Mouse (Mus musculus) heart, adult 11 months (tissue): ENCODE results near the gene Uchl1.

Source experiments
- DNase-seq: peaks from one replicate; pipeline ENCODE4 v3.0.0; 2022

The Uchl1 gene

GRCm38 (mm10) chr5:66675983-66676382 lies at the start of gene Uchl1:
Gene Uchl1 (plus strand): TSS chr5:66676091.
- DNase-seq = peak; percentile 96

DNA sequence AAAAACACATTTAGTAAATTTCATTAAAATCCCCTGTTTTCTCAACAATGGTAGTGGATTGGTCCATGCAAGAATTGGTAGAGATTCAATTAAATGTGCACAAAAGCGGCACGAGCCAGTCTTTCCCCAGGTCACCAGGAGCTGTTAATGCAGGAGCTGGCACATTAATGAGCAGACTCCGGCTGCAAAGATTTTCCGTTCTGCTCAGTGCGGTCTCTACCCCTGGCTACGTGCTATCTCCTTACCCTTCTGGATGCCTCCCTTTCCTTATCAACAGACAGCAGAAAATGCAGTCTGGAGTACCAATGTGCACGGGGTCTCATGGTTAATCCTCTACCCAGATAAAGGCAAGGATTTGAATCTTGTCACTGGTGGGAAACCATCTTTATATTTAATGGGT lies 48.1 kb upstream of the Uchl1 start:
- no peak for DNase-seq

DNA sequence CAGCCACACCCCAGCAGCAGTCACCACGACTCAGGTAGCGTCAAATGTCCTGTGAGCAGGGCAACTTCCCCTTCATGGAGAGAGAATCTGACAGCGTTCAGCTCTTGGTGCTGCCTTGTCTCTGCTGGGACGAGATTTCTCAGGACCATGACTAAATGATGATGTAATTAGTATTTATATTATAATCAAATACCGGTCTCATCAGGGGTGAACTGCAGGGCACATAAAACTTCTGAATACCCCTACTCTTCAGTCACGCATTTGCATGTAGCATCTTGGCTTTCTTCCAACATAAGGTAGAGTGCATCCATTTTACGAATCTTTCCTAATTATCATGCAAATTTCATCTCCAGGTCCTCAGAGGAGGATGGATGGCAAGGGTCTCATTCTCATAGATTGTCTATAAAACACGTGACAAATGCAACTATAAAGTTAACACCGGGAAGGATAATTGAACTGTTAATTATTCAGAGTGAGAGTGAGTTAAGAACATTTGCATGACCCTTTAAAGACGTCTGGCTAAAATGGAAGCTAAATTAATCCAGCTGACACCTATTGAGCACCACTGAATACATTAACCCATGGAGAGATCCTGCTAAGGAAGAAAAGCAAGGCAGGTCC lies 40.3 kb upstream of the Uchl1 start:
- peak; percentile 55 for DNase-seq

- DNase-seq = no peak
Measured at GRCm38 (mm10) chr5:66642156-66642555, 33.7 kb upstream of the Uchl1 start.

DNA sequence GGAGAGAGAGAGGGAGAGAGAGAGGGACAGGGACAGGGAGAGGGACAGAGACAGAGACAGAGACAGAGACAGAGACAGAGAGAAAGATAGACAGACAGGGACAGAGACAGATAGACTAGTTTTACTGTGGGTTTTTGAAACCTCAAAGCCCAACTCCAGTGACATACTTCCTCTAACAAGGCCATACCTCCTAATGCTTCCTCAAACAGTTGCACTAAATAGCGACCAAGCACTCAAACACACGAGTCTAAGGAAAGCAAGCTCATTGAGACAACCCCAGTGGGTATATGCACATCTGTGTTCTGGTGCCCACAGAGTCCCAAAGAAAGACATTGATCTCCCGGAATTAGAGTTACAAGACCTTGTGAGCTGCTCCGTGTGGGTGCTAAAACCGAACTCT lies 32.6 kb upstream of the Uchl1 start:
- no peak for DNase-seq

DNA sequence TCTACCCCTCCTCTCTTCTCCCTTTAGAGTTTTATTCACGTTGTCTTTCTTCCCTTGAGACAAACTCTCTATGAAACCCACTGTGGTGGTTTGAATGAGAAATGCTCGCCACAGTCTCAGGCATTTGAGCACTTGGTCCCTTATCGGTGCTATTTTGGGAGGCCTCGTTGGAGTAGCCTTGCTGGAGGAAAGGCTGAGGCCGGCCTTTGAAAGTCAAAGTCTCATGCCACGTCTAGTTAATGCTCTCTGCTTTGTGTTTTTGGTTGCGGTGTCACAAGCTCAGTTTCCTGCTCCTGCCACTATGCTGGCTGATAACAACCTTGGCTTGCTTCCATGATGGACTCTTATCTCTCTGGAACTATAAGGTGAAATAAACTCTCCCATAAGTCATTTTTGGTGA lies 28.4 kb upstream of the Uchl1 start:
- no peak for DNase-seq

DNA sequence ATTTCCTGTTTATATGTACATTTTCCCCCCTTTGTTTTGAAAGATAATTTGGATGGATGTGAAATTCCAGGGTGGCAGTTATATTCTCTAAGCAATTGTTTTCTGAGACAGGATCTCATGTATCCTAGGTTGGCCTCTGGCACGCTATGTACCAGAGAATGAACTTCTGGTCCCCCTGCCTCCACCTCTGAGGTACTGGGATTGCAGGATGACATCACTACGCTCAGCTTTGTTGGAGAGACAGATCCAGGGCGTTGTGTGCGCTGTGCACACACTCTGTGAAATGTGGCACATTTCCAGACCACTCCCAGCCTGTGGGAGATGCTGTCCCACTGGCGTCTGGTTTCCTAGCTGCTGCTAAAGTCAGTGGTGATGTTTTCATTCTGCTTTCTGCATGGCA lies 21.7 kb upstream of the Uchl1 start:
- peak; percentile 91 for DNase-seq

GRCm38 (mm10) chr5:66675189-66675890 lies 551 bp upstream of the Uchl1 start:
- DNase-seq = no peak

DNA sequence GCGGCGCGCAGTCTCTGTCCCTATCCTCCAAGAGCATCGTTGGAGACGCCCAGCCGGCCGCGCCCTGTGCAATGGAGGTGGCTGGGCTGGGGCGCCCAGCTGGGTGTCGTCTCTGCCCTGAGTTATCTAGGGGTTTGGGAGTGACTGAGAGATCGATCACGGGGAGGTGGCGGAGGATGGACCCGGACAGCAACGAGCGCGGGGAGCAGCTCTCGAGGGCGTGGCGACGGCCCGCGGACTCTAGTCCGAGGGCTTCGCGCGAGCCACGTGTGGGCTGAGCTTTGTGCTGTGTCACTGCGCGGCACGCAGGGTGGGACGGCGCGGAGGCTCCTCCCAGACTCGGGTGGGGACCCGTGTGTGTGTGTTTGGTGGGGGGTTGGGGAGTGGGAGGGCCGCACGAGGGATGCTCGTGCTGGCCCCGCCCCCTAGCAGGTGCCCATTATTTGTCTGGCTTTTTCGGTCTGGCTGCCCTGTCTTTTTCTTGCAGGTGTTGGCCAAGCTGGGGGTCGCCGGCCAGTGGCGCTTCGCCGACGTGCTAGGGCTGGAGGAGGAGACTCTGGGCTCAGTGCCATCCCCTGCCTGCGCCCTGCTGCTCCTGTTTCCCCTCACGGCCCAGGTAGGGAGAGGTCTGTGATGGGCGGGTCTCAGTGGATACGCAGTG lies 696 bp downstream of the Uchl1 start:
- DNase-seq = peak; percentile 93

GRCm38 (mm10) chr5:66677411-66678345 lies 1.8 kb downstream of the Uchl1 start:
- no peak for DNase-seq

DNA sequence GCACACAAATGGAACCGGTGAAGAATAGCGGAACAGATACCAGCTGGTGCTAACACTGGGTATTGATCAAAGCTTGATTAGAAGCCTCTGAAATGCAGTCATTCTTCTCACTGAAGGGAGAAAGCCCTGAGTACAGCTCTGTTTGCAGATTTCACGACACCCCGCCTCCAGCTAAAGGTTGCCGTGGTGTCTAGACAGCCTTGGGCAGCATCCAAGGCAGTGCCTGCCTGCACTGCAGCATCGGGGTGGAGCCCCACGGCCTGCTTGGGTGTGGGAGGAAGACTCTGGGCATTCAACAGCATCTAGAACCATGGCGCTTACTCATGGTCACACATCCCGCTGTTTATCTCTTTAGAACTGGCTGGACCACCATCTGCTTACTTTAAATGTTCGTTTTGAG lies 3.3 kb downstream of the Uchl1 start:
- DNase-seq = no peak

- no peak for DNase-seq
Measured at GRCm38 (mm10) chr5:66685930-66686329, 10.0 kb downstream of the Uchl1 start.

GRCm38 (mm10) chr5:66686863-66687262 lies 11.0 kb downstream of the Uchl1 start:
- no peak for DNase-seq

DNA sequence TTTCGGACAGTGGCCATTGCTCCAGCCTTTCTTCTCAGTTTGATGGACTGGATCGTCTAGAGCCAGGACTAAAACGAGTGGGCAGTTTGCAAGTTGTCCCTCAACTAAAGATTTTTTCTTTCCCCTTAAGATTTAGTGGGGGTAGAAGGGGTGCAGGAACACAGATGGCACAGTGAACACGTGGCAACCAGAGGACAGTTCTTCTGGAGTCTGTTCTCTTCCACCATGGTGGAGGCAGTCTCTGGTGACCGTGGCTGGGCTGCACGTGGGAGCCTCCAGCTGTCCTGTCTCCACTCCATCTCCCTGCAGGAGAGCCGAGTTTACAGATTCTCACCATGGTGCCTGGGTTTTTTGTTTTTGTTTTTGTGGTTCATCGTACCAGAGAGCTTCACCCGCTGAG lies 11.8 kb downstream of the Uchl1 start:
- no peak for DNase-seq

- no peak for DNase-seq
Measured at GRCm38 (mm10) chr5:66688286-66688685, 12.4 kb downstream of the Uchl1 start.

DNA sequence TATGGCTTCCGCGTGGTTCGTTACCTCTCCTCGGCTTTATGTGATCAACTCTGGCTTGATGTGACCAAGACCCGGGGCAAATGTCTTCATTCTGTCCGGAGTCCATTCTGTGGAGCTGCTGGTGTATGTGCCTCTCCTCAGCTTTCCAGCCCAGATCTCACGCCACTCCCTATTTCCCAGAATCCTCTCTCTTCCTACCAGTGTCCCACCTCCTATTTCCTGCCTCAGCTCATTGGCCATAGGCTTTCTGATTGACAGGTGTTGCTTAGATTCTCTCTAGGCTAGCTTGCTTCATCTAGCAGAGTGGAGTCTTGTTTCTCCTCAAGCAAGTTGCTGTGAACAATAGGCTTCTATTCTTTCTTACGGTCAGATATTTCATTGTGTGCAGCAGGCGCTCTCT lies 13.9 kb downstream of the Uchl1 start:
- no peak for DNase-seq

- DNase-seq = no peak
Measured at GRCm38 (mm10) chr5:66693231-66693630, 17.3 kb downstream of the Uchl1 start.

DNA sequence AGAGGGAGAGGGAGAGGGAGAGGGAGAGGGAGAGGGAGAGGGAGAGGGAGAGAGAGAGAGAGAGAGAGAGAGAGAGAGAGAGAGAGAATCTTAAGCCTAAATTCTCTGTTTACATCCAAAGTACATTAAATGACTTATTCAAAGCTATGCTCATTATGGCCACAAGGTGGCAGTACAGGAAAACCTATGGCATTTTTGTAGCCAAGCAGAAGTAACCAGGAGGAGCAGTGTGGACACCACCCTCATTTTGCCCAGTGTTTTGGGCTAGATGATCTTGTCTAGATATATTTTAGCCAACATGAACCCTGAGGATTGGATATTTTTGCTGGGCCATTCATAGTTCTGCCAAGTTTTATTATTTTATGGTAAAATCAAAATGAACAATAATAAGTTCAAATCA lies 21.2 kb downstream of the Uchl1 start:
- DNase-seq = no peak

GRCm38 (mm10) chr5:66699911-66700310 lies 24.0 kb downstream of the Uchl1 start:
- peak; percentile 71 for DNase-seq

GRCm38 (mm10) chr5:66701951-66702350 lies 26.1 kb downstream of the Uchl1 start:
- DNase-seq = peak; percentile 54

DNA sequence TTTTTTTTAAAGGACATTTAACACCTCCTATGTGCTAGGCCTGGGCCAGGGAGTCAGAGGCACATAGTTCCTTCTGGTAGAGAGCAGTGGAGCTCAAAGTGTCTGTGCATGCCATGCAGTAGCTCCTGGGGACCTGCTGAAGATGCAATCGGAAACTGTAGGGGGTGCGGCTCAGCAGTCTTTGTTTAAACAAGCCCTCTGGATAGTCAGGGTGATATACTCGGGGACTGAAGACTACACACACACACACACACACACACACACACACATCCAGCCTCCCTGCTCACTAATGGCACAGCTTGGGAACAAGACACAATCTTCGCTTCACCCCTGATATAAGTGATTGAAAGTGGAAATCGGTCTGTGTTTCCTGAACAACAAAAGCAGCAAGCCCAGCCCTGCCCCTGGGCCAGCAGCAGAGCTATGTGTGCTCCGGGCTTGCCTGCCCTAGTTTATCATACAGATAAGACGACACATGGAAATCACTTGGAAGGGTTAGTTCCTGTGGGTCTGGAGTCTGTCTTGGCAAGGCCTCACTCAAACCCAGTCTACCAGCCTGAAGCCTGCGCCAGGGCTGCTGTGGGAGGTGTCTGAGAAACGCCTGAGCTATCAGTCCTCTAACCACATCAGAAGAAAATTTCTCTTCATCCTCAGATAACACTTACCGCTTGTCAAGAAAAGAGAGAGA lies 27.6 kb downstream of the Uchl1 start:
- peak; percentile 91 for DNase-seq

DNA sequence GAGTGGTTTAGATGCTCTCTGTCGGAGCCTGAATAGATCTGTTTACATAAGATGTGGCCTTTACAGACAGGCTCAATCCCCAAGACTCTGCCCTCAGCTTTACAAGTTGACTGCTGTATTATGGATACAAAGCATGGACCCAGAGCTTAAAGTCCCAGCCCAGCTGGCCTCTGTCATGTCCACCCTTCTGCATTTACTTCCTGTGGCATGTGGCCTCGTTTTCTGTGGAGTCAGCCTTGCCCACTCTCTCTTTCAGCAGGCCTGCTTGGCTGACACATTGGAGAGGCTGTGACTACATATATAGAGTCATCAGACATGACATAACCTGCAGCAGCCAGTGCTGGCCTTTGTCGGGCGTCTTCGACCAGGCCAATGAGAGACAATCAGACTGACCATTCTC lies 32.0 kb downstream of the Uchl1 start:
- peak; percentile 79 for DNase-seq
